Mouse (Mus musculus) liver, postnatal 0 days (tissue): Measurements from ENCODE around the gene Entpd2. TPM values are rescaled to one million over a fixed set of nuclear protein-coding genes. Genes with fewer than 3 reads are reported as not detected.
A peak's percentile ranks its signal among the peaks of the same experiment; 100 is the strongest.

ENCODE experiments used
- ATAC-seq: fragments of 200-750 bp; cut with Nextera tagmentation; 2 replicates; pipeline ENCODE4 v1.8.0; 2017; ENCODE audit warnings: mild to moderate bottlenecking, moderate library complexity
- DNase-seq: peaks from one replicate; pipeline ENCODE4 v3.0.0-alpha.2; 2016
- H3K27ac ChIP-seq: fragments of 300-500 bp; sonication (generic); 2 replicates; pipeline ENCODE4 v1.5.1; 2014; ENCODE audit warnings: antibody characterized with exemption, moderate library complexity, mild to moderate bottlenecking, low read depth
- H3K27me3 ChIP-seq: fragments of 300-500 bp; sonication (generic); 2 replicates; pipeline ENCODE4 v1.6.1; 2014; ENCODE audit warnings: low read length, control low read depth, mixed read lengths; ENCODE audit not compliant: insufficient read depth
- H3K36me3 ChIP-seq: fragments of 300-500 bp; sonication (generic); replicated peaks from 2 replicates; pipeline ENCODE4 v1.6.1; 2014; ENCODE audit warnings: mild to moderate bottlenecking, control low read depth, low read length, moderate library complexity, mixed read lengths; ENCODE audit not compliant: insufficient read depth
- H3K4me1 ChIP-seq: fragments of 300-500 bp; sonication (generic); 2 replicates; pipeline ENCODE4 v1.6.1; 2014; ENCODE audit warnings: antibody characterized with exemption, mild to moderate bottlenecking, control low read depth; ENCODE audit not compliant: insufficient read depth
- H3K4me2 ChIP-seq: fragments of 300-500 bp; sonication (generic); 2 replicates; pipeline ENCODE4 v1.6.1; 2014; ENCODE audit warnings: low read depth, mild to moderate bottlenecking, low read length, moderate library complexity, mixed read lengths
- H3K4me3 ChIP-seq: fragments of 300-500 bp; sonication (generic); 2 replicates; pipeline ENCODE4 v1.5.1; 2014; ENCODE audit warnings: low read depth, low read length
- H3K9ac ChIP-seq: fragments of 300-500 bp; sonication (generic); replicated peaks from 2 replicates; pipeline ENCODE4 v1.6.1; 2014; ENCODE audit warnings: mild to moderate bottlenecking, moderate library complexity
- H3K9me3 ChIP-seq: fragments of 300-500 bp; sonication (generic); 2 replicates; pipeline ENCODE4 v1.6.1; 2016; ENCODE audit warnings: mild to moderate bottlenecking, control low read depth, low read length, mixed read lengths
- CTCF ChIP-seq: sonication (generic); IDR thresholded peaks from 2 replicates; pipeline ENCODE4 v1.5.1; 2016; ENCODE audit warnings: antibody characterized with exemption, low read depth
- EP300 ChIP-seq: IDR thresholded peaks from 2 replicates; pipeline ENCODE4 v1.6.1; 2016; ENCODE audit warnings: antibody characterized with exemption, low read depth, mild to moderate bottlenecking
- WGBS: fragments of 180-500 bp; shearing (Covaris S2); extraction: QIAGEN DNeasy Blood & Tissue Kit; methylation state at CpG from one replicate; pipeline ENCODE4 v1.1.7; 2014; ENCODE audit not compliant: insufficient replicate concordance; 5-methylcytosine and 5-hydroxymethylcytosine counted together
- polyA plus RNA-seq: library from polyadenylated mRNA; unstranded; fragments of >200 nt; fragmentation: Nextera tagmentation; extraction: Ambion mirVana; gene quantifications from 2 replicates; pipeline ENCODE4 v1.2.1, GENCODE M21; 2015

The Entpd2 gene
- polyA plus RNA-seq, 1 experiment from 2014 or later = 3.6 TPM

GRCm38 (mm10) chr2:25356208-25357079 lies 39.2 kb upstream of the Entpd2 start, which contains the start of gene Dpp7:
Dpp7 (minus strand) TSS chr2:25356359.
- 5% methylated on average over 13 of the region's 13 CpGs for WGBS
- Histone ChIP-seq H3K27ac (peak within 1 kb of the TSS; percentile 24; the same call in 1 of the 2 replicates), H3K4me3 (peak within 1 kb of the TSS; percentile 59), H3K4me1 (peaks cover 20% of the 10 kb centered on the region), H3K9ac (peak within 1 kb of the TSS; percentile 39), H3K27me3 (no peaks in the 10 kb centered on the region), H3K36me3 (peaks cover 8% of the 10 kb centered on the region), H3K4me2 (peak within 1 kb of the TSS; percentile 96), H3K9me3 (no peaks in the 10 kb centered on the region)
- peak; percentile 84 for ATAC-seq
- DNase-seq = peak; percentile 91
- TF ChIP-seq CTCF = no peak
- no peak for TF ChIP-seq EP300

DNA sequence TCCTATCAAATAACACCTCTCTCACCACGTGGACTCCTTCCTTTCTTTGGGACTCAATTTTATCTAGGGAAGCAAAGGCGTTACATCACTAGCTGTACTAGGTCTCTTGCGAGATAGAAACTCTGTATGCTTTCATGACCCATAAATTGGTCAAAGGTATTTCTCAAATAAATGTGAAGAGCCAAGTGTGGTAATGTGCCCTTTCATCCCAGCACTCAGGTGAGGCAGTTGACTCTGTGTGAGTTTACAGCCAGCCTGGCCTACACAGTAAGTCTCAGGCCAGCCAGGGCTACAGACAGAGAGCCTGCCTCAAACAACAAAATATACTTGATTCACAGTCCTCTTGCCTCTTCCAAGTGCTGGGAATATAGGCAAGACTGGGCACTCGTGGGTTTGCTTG lies 35.8 kb upstream of the Entpd2 start:
- TF ChIP-seq CTCF (no peak), EP300 (no peak)
- H3K9ac ChIP-seq = no peak overlapping the region
- H3K27me3 ChIP-seq = no peaks in the 10 kb centered on the region
- H3K36me3 ChIP-seq = peaks cover 10% of the 10 kb centered on the region; the same call in 1 of the 2 replicates
- H3K4me3 ChIP-seq = no peak overlapping the region
- ATAC-seq (peak; percentile 57), DNase-seq (no peak)
- H3K9me3 ChIP-seq = no peaks in the 10 kb centered on the region
- 58% methylated on average over 4 of the region's 4 CpGs for WGBS
- H3K4me1 ChIP-seq = peaks cover 33% of the 10 kb centered on the region
- H3K27ac ChIP-seq = peak overlapping the region; percentile 22; the same call in 1 of the 2 replicates
- no peak overlapping the region for H3K4me2 ChIP-seq

DNA sequence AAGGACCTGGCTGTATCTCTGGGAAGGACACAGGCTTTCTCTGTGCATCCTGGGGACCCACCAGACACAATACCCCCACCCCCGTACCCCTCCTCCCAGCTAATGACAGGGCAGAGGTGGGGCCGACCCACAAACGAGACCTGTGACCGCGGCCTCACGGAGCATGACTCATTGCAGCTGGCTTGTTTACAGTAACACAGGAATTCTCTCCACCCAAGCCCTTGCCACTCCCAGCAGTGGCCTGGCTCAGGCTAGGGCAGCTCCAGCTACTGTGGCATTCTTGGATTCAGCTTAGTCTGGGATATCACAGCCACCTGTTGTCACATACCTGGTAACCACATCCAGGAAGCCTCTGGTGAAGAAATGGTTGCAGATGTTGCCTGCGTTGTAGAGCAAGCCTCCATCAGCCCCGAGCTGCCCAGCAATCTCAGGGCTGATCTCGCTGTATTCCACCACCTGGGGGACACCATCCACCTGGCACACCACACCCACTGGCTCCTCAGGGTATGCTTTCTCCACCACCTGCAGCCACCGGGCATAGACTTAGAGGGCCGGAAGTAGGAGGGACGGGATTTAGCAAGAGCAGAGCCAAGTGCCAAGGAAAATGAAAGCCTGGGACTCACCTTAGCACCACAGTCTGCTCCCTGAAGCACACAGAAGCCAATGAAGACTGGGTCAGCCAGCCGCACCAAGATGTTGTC lies 32.0 kb upstream of the Entpd2 start:
- DNase-seq (peak; percentile 35), ATAC-seq (peak; percentile 52)
- Histone ChIP-seq H3K4me2 (no peak overlapping the region), H3K4me3 (no peak overlapping the region), H3K9ac (no peak overlapping the region), H3K9me3 (no peaks in the 10 kb centered on the region), H3K4me1 (peaks cover 21% of the 10 kb centered on the region), H3K36me3 (peaks cover 10% of the 10 kb centered on the region; the same call in 1 of the 2 replicates), H3K27ac (no peak overlapping the region), H3K27me3 (0 out of 2 replicates have a peak, but pooled peaks cover 5% of the 10 kb centered on the region)
- 72% methylated on average over 13 of the region's 13 CpGs for WGBS
- TF ChIP-seq EP300 (no peak), CTCF (no peak)

- ATAC-seq (no peak), DNase-seq (no peak)
- Histone ChIP-seq H3K9me3 (no peaks in the 10 kb centered on the region), H3K4me1 (peaks cover 21% of the 10 kb centered on the region), H3K9ac (no peak overlapping the region; the same call in 1 of the 2 replicates), H3K4me3 (no peak overlapping the region; the same call in 1 of the 2 replicates), H3K36me3 (peaks cover 10% of the 10 kb centered on the region; the same call in 1 of the 2 replicates), H3K27ac (no peak overlapping the region), H3K4me2 (peak overlapping the region; percentile 93), H3K27me3 (0 out of 2 replicates have a peak, but pooled peaks cover 5% of the 10 kb centered on the region)
- 92% methylated on average over 4 of the region's 4 CpGs for WGBS
- TF ChIP-seq EP300 (no peak), CTCF (no peak)
These were observed 31.4 kb upstream of the Entpd2 start for GRCm38 (mm10) chr2:25364313-25364712.

DNA sequence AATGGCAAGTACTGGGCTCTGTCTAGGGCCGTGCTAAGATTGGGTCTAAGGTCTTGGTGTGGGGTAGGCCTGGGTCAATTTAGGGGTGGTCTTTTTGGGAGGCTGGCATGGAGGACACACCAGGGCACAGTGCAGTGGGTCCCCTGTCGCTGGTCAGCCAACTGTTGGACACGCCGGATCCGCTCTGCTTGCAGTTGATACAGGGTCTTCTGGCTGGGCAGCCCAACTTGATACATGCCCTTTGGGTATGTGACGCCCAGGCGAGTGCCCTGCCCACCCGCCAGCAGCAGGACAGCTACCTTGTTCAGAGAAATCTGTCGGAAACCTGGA lies 30.9 kb upstream of the Entpd2 start:
- ATAC-seq = no peak
- H3K4me2 ChIP-seq = peak overlapping the region; percentile 93
- no peak for DNase-seq
- 0 out of 2 replicates have a peak, but pooled peaks cover 5% of the 10 kb centered on the region for H3K27me3 ChIP-seq
- H3K36me3 ChIP-seq = peaks cover 10% of the 10 kb centered on the region; the same call in 1 of the 2 replicates
- H3K4me1 ChIP-seq = peaks cover 21% of the 10 kb centered on the region
- peak overlapping the region; percentile 76 for H3K9ac ChIP-seq
- WGBS = 36% methylated on average over 9 of the region's 9 CpGs
- no peak overlapping the region for H3K27ac ChIP-seq
- no peak for TF ChIP-seq EP300
- TF ChIP-seq CTCF = no peak
- H3K4me3 ChIP-seq = peak overlapping the region; percentile 72
- no peaks in the 10 kb centered on the region for H3K9me3 ChIP-seq
